Mouse (Mus musculus): ENCODE measurements around the gene Gtf2h3. TPM values are rescaled to one million over a fixed set of nuclear protein-coding genes. Genes with fewer than 3 reads are reported as not detected.
"Not testable (repeated sequence)": the region's sequence is repeated elsewhere in the genome, so short reads cannot be mapped to it uniquely, and the experiment has no call there.

Gtf2h3 gene
- total RNA-seq, 2 experiments from 2014 or later, result 17.0 to 18.1 TPM

GRCm38 (mm10) chr5:124555145-124555544 is 23.8 kb upstream of the Gtf2h3 start:
- no peak for DNase-seq (ENCODE audit: low spot score)

DNA sequence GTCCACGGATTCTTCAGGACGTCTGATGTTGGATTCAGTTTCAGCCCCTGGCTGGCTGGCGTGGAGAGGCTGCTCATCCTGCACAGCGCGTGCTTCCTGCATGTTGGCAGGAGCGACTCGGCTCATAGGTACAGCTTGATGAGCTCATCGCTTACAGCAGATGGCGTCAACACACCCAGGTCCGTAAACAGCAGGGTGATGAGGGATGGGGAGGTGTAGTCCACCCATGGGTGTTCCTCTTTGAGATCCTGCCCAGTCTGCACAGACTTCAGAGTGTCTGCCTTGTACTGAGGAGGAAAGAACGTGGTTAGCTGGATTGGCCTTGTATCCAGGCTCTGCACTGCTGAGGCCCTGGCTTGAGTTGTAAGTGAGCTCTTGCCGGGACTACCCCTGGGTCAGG is 7.9 kb upstream of the Gtf2h3 start:
- DNase-seq (ENCODE audit: low spot score), result no peak

GRCm38 (mm10) chr5:124575467-124575866 is 3.5 kb upstream of the Gtf2h3 start:
- no peak for DNase-seq (ENCODE audit: low spot score)

GRCm38 (mm10) chr5:124582515-124582914 is 3.6 kb downstream of the Gtf2h3 start:
- DNase-seq (ENCODE audit: low spot score), result no peak

DNA sequence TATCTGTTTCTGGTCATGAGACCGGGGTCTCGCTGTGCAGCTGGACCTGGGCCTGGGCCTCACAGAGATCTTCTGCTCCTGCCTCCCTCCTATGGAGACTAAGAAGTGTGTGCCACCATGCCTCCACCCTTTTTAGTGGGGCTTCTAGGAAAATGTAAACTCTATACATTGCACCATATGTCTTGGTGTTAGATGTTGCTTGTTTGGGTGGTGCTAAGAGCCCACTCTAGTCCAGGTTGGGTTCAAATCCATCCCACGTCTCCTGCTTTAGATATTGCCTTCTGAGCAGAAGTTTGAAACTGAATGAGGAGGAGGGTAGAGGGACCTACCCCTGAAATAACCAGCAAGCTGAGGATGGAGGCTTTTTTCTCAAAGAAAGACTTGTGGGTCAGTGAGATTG is 13.8 kb downstream of the Gtf2h3 start:
- DNase-seq (ENCODE audit: low spot score), result no peak

GRCm38 (mm10) chr5:124598224-124599174 is 19.6 kb downstream of the Gtf2h3 start:
- peak; percentile 95 for DNase-seq (ENCODE audit: low spot score)

DNA sequence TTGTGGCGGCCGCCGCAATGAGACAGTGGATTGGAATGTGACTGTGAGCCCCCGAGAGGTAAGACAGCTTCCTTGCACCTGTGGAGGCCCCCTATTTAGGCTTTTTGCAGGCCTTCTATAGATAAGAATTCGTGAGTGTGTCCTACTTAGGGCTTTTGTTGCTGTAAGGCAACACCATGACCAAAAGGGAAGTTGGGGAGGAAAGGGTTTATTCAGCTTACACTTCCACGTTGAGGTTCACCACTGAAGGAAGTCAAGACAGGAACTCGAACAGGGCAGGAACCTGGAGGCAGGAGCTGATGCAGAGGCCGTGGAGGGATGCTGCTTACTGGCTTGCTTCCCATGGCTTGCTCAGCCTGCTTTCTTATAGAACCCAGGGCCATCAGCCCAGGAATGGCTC is 20.8 kb downstream of the Gtf2h3 start:
- DNase-seq (ENCODE audit: low spot score), result not testable (repeated sequence)

DNA sequence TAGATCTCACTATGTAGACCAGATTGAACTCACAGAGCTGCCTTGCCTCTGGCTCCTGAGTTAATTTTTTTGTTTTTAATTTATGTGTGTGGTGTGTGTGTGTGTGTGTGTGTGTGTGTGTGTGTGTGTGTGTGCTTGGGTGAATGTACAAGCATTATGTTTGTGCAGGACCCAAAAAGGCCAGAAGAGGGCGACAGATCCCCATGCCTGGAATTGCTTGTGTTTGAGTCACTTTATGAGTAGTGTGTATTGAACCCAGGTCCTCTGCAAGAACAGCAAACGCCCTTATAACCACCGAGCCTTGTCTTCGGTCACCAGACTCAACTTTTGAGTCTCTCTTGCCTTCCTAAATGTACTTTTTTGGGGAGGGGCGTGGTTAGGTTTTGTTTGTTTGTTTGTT is 23.4 kb downstream of the Gtf2h3 start:
- no peak for DNase-seq (ENCODE audit: low spot score)

DNA sequence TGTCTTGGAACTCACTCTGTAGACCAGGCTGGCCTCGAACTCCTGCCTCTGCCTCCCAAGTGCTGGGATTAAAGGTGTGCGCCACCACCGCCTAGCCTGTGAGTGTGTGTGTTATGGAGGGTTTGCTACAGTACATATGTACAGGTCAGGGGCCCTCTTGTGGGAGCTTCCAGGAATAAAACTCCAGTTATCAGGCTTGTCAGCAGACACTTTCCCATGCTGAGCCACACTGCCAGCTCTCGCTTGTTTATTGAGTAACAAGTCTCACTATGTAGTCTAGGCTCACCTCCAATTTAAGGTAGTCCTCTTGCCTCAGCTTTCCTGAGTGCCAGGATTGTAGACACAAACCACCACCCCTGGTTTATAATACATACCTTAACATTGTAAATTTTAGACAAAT is 25.4 kb downstream of the Gtf2h3 start:
- DNase-seq (ENCODE audit: low spot score), result no peak

GRCm38 (mm10) chr5:124605041-124605622 is 26.2 kb downstream of the Gtf2h3 start:
- DNase-seq (ENCODE audit: low spot score), result no peak

DNA sequence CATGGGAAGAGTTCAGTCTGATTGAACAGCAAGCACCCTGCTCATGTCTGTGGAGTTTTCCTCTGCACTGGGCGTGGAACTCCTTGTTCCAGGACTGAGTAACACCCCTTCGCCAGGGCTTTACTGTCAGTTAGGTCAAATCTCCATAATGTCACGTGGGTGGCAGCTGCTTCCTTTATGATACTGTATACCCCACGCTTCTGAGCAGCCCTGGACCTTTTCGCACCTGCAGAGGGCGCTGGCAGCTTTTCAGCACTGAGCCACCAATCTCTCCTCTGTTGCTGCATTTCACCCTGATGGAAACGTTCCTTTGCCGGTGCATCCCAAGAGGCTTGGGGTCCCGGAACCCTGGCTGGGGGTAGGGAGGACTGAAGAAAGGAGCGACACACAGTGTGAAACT is 32.0 kb downstream of the Gtf2h3 start:
- no peak for DNase-seq (ENCODE audit: low spot score)

DNA sequence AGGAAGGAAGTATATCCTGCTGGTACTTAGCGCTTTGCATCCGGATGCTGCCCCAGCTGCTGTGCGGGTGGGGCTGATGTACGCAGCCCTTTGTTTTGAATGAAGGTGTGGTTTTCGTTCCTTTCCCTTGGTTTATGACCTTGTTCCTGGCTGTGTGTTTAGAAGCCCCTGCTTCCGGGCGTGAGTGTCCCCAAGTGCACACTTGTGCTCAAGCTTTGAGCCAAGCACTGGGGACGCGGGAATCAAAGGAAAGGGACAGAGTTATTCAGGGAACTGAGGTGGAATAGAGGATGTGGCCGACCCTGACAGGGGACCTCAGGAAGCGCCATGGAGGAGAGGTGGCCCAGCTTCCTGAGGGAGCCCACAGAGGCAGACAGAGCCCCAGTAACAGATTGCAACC is 35.8 kb downstream of the Gtf2h3 start:
- no peak for DNase-seq (ENCODE audit: low spot score)

DNA sequence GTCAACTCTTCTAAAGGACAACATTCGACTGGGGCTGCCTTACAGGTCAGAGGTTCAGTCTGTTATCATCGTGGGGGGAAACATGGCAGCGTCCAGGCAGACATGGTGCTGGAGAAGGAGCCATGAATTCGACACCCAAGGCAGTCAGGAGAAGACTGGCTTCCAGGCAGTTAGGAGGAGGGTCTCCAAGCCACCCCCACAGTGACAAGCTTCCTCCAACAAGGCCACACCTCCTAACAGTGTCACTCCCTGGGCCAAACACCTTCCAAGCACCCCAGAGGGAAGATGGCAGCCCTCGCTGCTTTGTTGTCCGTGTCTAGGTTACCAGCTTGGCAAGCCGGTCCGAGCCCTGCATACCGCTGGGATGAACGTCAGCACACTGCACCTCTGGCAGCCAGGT is 39.8 kb downstream of the Gtf2h3 start:
- DNase-seq (ENCODE audit: low spot score), result no peak

DNA sequence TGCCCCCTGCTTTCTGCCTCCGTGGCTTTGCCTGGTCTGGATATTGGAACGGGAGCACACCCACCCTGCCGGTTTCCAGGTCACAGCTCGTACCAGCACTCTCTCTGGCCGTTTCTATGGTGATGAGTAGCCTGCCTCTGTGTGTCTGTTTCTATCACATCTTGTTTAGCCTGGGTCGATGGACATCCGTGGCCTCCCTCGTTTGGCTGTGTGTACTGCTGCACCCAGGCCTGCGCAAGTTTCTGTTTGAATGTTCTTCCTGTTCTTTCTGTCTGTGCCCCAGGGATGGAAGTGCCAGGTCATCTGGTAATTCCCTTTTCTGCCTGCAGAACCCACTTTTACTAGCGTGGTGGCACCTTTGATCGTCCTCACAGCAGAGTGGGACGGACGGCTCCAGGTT is 42.4 kb downstream of the Gtf2h3 start:
- no peak for DNase-seq (ENCODE audit: low spot score)

DNA sequence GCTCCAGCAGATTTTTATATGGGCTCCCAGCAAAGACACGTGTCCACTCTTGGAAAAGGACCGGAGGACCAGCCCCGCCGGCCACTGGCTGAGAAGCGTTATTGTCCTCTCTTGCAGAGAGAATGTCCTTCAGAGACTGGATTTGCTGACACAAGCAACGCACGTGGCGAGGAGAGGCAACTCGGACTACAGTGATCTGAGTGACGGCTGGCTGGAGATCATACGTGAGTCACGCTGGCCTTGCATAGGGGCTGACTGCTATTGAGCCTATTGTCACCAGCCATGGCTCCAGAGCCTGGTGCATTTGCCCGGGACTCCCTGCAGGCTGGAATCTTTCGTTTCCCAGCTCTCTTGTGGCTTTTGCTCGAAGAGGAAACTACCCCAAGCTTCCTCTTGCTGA is 44.0 kb downstream of the Gtf2h3 start:
- no peak for DNase-seq (ENCODE audit: low spot score)

- no peak for DNase-seq (ENCODE audit: low spot score)
These were observed 45.4 kb downstream of the Gtf2h3 start for GRCm38 (mm10) chr5:124624291-124624690.

GRCm38 (mm10) chr5:124628448-124629363 is 49.8 kb downstream of the Gtf2h3 start, which contains the start of gene Atp6v0a2:
Gene Atp6v0a2, plus strand, starts transcription at chr5:124628576.
- DNase-seq (ENCODE audit: low spot score), result peak; percentile 94

- DNase-seq (ENCODE audit: low spot score), result no peak
These were observed 50.7 kb downstream of the Gtf2h3 start for GRCm38 (mm10) chr5:124629641-124630040.

DNA sequence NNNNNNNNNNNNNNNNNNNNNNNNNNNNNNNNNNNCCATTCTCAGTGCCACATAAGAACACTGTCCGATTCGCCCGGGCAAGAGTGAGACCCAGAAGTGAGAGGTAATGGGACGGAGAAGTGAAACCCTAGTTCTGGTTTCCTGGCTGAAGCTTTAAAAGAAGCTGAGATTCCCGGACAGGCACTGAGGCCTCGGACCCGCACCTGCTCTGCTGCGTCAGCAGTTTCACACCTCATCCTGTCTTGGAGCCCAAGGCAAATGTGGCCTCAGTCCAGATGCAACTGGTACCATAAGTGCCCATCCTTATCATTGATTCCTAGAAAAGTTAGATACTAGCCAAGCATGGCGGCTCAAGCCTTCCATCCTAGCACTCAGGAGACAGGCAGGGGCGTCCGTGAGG is 52.7 kb downstream of the Gtf2h3 start:
- DNase-seq (ENCODE audit: low spot score), result no peak

- no peak for DNase-seq (ENCODE audit: low spot score)
These were observed 53.5 kb downstream of the Gtf2h3 start for GRCm38 (mm10) chr5:124632461-124632860.

- DNase-seq (ENCODE audit: low spot score), result no peak
These were observed 54.5 kb downstream of the Gtf2h3 start for GRCm38 (mm10) chr5:124633425-124633824.

DNA sequence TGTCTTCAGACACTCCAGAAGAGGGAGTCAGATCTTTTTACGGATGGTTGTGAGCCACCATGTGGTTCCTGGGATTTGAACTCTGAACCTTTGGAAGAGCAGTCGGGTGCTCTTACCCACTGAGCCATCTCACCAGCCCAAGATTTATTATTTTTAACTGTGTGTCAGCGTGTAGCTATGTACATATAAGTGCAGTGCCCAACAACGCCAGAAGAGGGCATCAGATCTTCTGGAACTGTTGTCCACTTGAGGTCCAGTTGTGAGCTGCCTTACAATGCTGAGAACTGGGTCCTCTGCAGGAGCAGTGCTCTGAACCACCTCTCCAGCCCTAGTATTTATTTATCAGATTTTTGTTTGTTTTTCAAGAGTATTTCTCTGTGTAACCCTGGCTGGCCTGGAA is 56.1 kb downstream of the Gtf2h3 start:
- not testable (repeated sequence) for DNase-seq (ENCODE audit: low spot score)

Data from gastrocnemius, adult 18-20 months (tissue).